Mouse (Mus musculus) ES-E14 (cell line): ENCODE data around the gene Pqlc2. TPM values are rescaled to one million over a fixed set of nuclear protein-coding genes. Genes with fewer than 3 reads are reported as not detected.

Source experiments
- DNase-seq: peaks from one replicate; pipeline ENCODE4 v3.0.0-alpha.2; 2013; ENCODE audit warnings: low read depth, low spot score
- H3K27ac ChIP-seq: 2 replicates; pipeline ENCODE4 v1.5.1; 2012; ENCODE audit warnings: low read depth, mild to moderate bottlenecking, low read length, moderate library complexity, mixed read lengths; ENCODE audit not compliant: poor library complexity, insufficient read depth, severe bottlenecking
- H3K36me3 ChIP-seq: 2 replicates; pipeline ENCODE4 v1.6.1; 2012; ENCODE audit warnings: mild to moderate bottlenecking, low read length, moderate library complexity, mixed read lengths; ENCODE audit not compliant: control insufficient read depth, poor library complexity, insufficient read depth, severe bottlenecking
- H3K4me1 ChIP-seq, 2 experiments: fragments of 150-350 bp in 1 of 2; sonication (generic) in 1 of 2; 2 replicates each; pipeline ENCODE4 v1.6.1; 2012; ENCODE audit warnings: low read length in 2 of 2, mild to moderate bottlenecking in 1 of 2, mixed read lengths in 1 of 2; ENCODE audit not compliant: control insufficient read depth in 2 of 2, insufficient read depth in 2 of 2, poor library complexity in 1 of 2
- H3K4me3 ChIP-seq, 2 experiments: fragments of 150-350 bp in 1 of 2; sonication (generic) in 1 of 2; 2 replicates each; pipeline ENCODE4 v1.5.1; 2012; ENCODE audit warnings: low read length in 2 of 2, low read depth in 1 of 2, mild to moderate bottlenecking in 1 of 2, mixed read lengths in 1 of 2; ENCODE audit not compliant: insufficient read depth in 1 of 2, poor library complexity in 1 of 2, severe bottlenecking in 1 of 2
- H3K9ac ChIP-seq: 2 replicates; pipeline ENCODE4 v1.6.1; 2012; ENCODE audit warnings: low read depth, mild to moderate bottlenecking, low read length, mixed read lengths; ENCODE audit not compliant: poor library complexity, insufficient read depth, severe bottlenecking
- H3K9me3 ChIP-seq: fragments of 150-350 bp; sonication (generic); 2 replicates; pipeline ENCODE4 v1.6.1; 2012; ENCODE audit warnings: low read depth, mild to moderate bottlenecking, low read length; ENCODE audit not compliant: control insufficient read depth, insufficient read depth
- CHD2 ChIP-seq: IDR thresholded peaks from 2 replicates; pipeline ENCODE4 v1.6.1; 2014; ENCODE audit warnings: mild to moderate bottlenecking, low read depth, low read length, inconsistent platforms
- HCFC1 ChIP-seq: IDR thresholded peaks from 2 replicates; pipeline ENCODE4 v1.6.1; 2012; ENCODE audit warnings: low read length, inconsistent platforms, borderline replicate concordance; ENCODE audit not compliant: insufficient read depth
- MAFK ChIP-seq: IDR thresholded peaks from 2 replicates; pipeline ENCODE4 v1.6.1; 2014; ENCODE audit warnings: mild to moderate bottlenecking, low read depth, low read length, inconsistent platforms; ENCODE audit not compliant: insufficient read depth
- ZC3H11A ChIP-seq: IDR thresholded peaks from 2 replicates; pipeline ENCODE4 v1.6.1; 2012; ENCODE audit warnings: low read depth, mild to moderate bottlenecking, inconsistent platforms, low read length, borderline replicate concordance
- ZNF384 ChIP-seq: IDR thresholded peaks from 2 replicates; pipeline ENCODE4 v1.6.1; 2012; ENCODE audit warnings: low read depth, low read length, inconsistent platforms
- in situ Hi-C, 2 experiments: fragments of 600-800 bp; cut with MboI; formaldehyde crosslinking; loops; one replicate each; pipeline ENCODE4 v1.15.1; 2025; ENCODE audit warnings: low sequenced_read_pairs in 2 of 2, inconsistent platforms in 1 of 2; ENCODE audit not compliant: unreplicated experiment in 2 of 2
- total RNA-seq: library from RNA; depleted of rRNA; stranded (reverse); fragments of 300-350 nt; gene quantifications from 2 replicates; pipeline ENCODE4 v1.2.3, GENCODE M21; 2012

Gene Pqlc2
- total RNA-seq, 1 experiment = 25.0 TPM

DNA sequence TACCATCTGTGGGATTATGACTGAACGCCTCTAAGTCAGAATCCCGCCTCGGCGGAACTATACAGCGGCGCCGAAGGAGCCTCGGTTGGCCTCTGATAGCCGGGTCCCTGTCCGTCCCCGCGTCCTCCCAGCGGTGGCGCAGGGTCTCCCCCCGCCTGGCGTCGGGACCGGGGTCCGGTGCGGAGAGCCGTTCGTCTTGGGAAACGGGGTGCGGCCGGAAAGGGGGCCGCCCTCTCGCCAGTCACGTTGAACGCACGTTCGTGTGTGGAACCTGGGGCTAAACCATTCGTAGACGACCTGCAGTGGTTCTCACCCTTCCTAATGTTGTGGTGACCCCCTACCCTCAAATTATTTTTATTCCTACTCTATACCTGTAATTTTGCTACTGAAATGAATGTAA, 27.6 kb upstream of the Pqlc2 start:
- no peak for TF ChIP-seq ZC3H11A
- TF ChIP-seq MAFK = no peak
- TF ChIP-seq CHD2 = no peak
- no peak for TF ChIP-seq HCFC1
- no peak for TF ChIP-seq ZNF384
- Histone ChIP-seq H3K9ac (peak overlapping the region; percentile 57; the same call in 1 of the 2 replicates), H3K4me1 (peaks cover 3 to 8% of the 10 kb centered on the region in 2 experiments; a peak in 1 of 4 replicates), H3K36me3 (no peaks in the 10 kb centered on the region), H3K27ac (no peak overlapping the region), H3K4me3 (peak overlapping the region; percentile 12 to 55; a peak in 3 of 4 replicates), H3K9me3 (no peaks in the 10 kb centered on the region)
- in situ Hi-C loops = no loop called here
- no peak for DNase-seq

DNA sequence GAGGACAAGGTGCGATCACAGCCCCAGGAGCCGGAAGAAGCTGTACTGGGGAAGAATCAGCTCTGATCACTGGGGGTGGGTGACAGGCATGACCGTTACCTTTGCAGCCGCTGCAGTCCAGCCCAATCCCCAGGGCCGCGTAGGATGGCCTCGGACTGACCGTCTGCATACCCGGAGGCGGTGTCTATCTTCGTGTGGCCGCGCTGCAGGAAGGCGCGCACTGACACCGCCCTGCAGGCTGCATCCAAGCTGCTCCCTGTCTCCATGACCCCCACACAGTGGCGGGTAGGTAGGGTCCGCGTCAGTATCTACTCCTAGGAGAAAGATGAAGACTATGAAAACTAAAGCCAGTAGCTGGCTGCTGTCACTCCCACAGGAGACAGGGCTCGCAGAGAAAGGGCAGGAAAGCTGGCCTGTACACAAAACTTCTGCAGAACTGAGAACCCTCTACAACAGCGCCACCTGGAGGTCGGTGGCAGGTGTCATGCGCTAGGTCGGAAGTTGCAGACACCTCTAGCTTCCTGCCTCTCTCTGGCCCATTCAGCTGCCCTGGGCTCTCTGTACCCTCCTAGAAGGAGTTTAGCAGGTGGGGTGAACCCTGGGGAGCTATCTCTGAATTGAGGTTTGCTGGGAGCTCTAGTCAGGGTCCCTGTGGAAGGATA, 26.4 kb upstream of the Pqlc2 start:
- in situ Hi-C loops = no loop called here

DNA sequence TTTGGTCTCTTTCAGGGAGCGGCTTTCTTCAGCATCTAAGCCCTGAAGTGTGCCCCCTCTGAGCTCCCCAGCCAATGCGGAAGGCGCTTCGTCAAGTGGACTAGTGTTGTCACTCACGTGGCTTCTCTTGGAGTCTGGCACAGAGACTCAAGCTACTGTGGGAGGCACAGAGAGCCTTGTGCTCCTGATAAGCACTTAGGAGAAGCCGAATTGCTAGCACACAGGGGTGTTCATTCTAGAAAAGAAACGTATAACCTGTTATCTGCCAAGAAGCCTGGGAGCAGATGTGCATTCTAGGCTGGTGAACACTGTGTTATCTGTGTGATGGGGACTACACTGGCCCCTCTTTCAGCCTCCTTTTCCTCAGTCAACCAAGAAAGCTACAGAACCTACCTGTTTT, 25.0 kb upstream of the Pqlc2 start:
- H3K4me1 ChIP-seq = peaks cover 3 to 8% of the 10 kb centered on the region in 2 experiments; a peak in 1 of 4 replicates
- TF ChIP-seq ZC3H11A (no peak), MAFK (no peak), ZNF384 (no peak), HCFC1 (no peak), CHD2 (no peak)
- DNase-seq = no peak
- no peaks in the 10 kb centered on the region for H3K9me3 ChIP-seq
- in situ Hi-C loops = no loop called here
- H3K36me3 ChIP-seq = no peaks in the 10 kb centered on the region
- H3K9ac ChIP-seq = no peak overlapping the region
- H3K27ac ChIP-seq = no peak overlapping the region
- no peak overlapping the region for H3K4me3 ChIP-seq

More for the DNA sequence above, 26.4 kb upstream of the Pqlc2 start:
- Histone ChIP-seq H3K27ac (no peak overlapping the region), H3K36me3 (no peaks in the 10 kb centered on the region), H3K4me1 (peaks cover 3 to 8% of the 10 kb centered on the region in 2 experiments; a peak in 1 of 4 replicates), H3K4me3 (peak overlapping the region; percentile 36 to 48; a peak in 2 of 4 replicates), H3K9ac (peak overlapping the region; percentile 34; the same call in 1 of the 2 replicates), H3K9me3 (no peaks in the 10 kb centered on the region)
- TF ChIP-seq ZC3H11A (0 out of 2 replicates have a peak, but pooled peaks have one; percentile 11), ZNF384 (no peak), HCFC1 (peak; percentile 37; the same call in 1 of the 2 replicates), MAFK (no peak), CHD2 (no peak)
- peak; percentile 92 for DNase-seq

DNA sequence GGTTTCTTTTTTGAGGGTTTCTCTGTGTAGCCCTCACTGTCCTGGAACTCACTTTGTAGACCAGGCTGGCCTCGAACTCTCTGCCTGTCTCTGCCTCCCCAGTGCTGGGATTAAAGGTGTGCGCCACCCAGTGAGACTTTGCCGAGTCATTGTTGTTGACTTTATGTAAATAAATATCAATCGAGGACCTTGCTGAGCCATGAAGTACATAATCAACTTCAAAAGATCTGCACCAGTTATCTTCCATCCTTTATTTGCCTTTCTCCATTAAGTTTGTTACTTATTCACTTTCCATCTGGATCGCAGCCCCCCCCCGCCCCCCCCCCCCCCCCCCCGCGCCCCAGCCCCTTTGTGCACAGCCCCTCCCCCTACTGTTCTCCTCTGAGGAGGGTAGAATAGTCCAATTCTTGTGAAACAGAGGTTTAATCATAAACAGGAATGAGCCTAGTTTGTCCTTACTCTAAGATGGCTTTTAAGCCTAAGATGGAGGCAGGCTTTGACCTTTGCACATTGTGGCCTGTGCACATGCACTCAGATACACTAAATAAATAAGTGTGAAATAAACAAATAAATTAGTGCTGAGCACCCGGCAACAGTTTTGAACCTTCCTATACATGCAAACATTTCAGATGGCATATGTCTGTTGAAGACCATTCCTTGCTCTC, 24.3 kb upstream of the Pqlc2 start:
- no peak overlapping the region for H3K9ac ChIP-seq
- no peak overlapping the region for H3K27ac ChIP-seq
- H3K4me3 ChIP-seq = no peak overlapping the region
- TF ChIP-seq MAFK (peak; percentile 47; the same call in 1 of the 2 replicates), ZC3H11A (no peak), HCFC1 (no peak), CHD2 (no peak)
- DNase-seq = no peak
- H3K4me1 ChIP-seq = peaks cover 3 to 8% of the 10 kb centered on the region in 2 experiments; a peak in 1 of 4 replicates
- H3K9me3 ChIP-seq = no peaks in the 10 kb centered on the region
- in situ Hi-C loops = no loop called here
- H3K36me3 ChIP-seq = no peaks in the 10 kb centered on the region
